Mouse (Mus musculus): ENCODE measurements around the gene Fbh1. TPM values are rescaled to one million over a fixed set of nuclear protein-coding genes. Genes with fewer than 3 reads are reported as not detected.

Gene Fbh1
- total and polyA plus RNA-seq, 3 experiments = 30.2 to 46.4 (median 35.2) TPM

GRCm38 (mm10) chr2:11797930-11798364, 20.6 kb upstream of the Fbh1 start:
- no peaks in the 10 kb centered on the region for H3K9me3 ChIP-seq (replicated peaks; ENCODE audit: low read length)
- in situ Hi-C loops (cut with MboI; ENCODE audit: low pct_ligation_motif_present, low pct_unique_long_range_greater_than_20kb, low sequenced_read_pairs) (no loop called here), dilution Hi-C loops (cut with MboI; ENCODE audit: extremely low pct_ligation_motif_present, extremely low pct_unique_long_range_greater_than_20kb, low sequenced_read_pairs) (no loop called here)
- H3K9ac ChIP-seq (ENCODE audit: insufficient read depth, low read depth) = no peak overlapping the region
- TF ChIP-seq IRF4 (IDR thresholded peaks at IDR 0.05; ENCODE audit: low read depth, low read length) (peak; percentile 71), MAFK (IDR thresholded peaks at IDR 0.05; ENCODE audit: insufficient replicate concordance, low read length) (0 out of 2 replicates have a peak, but pooled peaks have one; percentile 6), MYC (IDR thresholded peaks at IDR 0.05; ENCODE audit: low read depth, low read length) (no peak), RAD21 (IDR thresholded peaks at IDR 0.05; ENCODE audit: low read depth, low read length) (no peak), KAT2A (IDR thresholded peaks at IDR 0.05; ENCODE audit: insufficient replicate concordance, low read length) (no peak), ETS1 (conservative IDR thresholded peaks at IDR 0.05; ENCODE audit: low read depth, low read length) (peak; percentile 59), TCF12 (IDR thresholded peaks at IDR 0.05; ENCODE audit: low read depth, low read length) (no peak), RCOR1 (conservative IDR thresholded peaks at IDR 0.05; ENCODE audit: low read depth, low read length) (no peak), POLR2AphosphoS2 (IDR thresholded peaks at IDR 0.05; ENCODE audit: low read depth, low read length) (no peak), HCFC1 (IDR thresholded peaks at IDR 0.05; ENCODE audit: low read depth, low read length) (no peak), EP300 (IDR thresholded peaks at IDR 0.05; ENCODE audit: low read length) (peak; percentile 32; the same call in 1 of the 2 replicates), SMC3 (IDR thresholded peaks at IDR 0.05; ENCODE audit: low read depth, low read length) (no peak), MEF2A (IDR thresholded peaks at IDR 0.05; ENCODE audit: borderline replicate concordance, low read depth, low read length) (no peak), CHD2 (IDR thresholded peaks at IDR 0.05; ENCODE audit: low read length) (peak; percentile 39; the same call in 1 of the 2 replicates), PAX5 (IDR thresholded peaks at IDR 0.05; ENCODE audit: low read length) (no peak), JUN (IDR thresholded peaks at IDR 0.05; ENCODE audit: insufficient read depth, low read depth, low read length) (peak; percentile 51; the same call in 1 of the 2 replicates), ELF1 (IDR thresholded peaks at IDR 0.05; ENCODE audit: low read depth, low read length) (0 out of 2 replicates have a peak, but pooled peaks have one; percentile 32), JUND (conservative IDR thresholded peaks at IDR 0.05; ENCODE audit: low read depth, low read length) (peak; percentile 62)
- peaks cover 8 to 13% of the 10 kb centered on the region in 2 experiments for H3K36me3 ChIP-seq (replicated peaks in 1 of 2; ENCODE audit: control insufficient read depth in 1 of 2, insufficient read depth in 1 of 2, low read length in 1 of 2)
- no peak overlapping the region for H3K4me2 ChIP-seq (ENCODE audit: insufficient read depth, low read depth, poor library complexity, severe bottlenecking)
- H3K4me3 ChIP-seq (replicated peaks in 1 of 3; ENCODE audit: low read depth in 2 of 3, low read length in 2 of 3, poor library complexity in 1 of 3) = no peak overlapping the region
- no peaks in the 10 kb centered on the region for H3K79me2 ChIP-seq (replicated peaks; ENCODE audit: control insufficient read depth, extremely low read depth, insufficient read depth, poor library complexity, severe bottlenecking)
- H3K4me1 ChIP-seq (ENCODE audit: control insufficient read depth in 1 of 2, insufficient read depth in 2 of 2) = peaks cover 5 to 32% of the 10 kb centered on the region in 2 experiments
- DNase-seq (ENCODE audit: extremely low read depth) = peak; percentile 88
- no peak overlapping the region for H3K27ac ChIP-seq (ENCODE audit: insufficient read depth, low read depth)
- H3K27me3 ChIP-seq (replicated peaks) = no peaks in the 10 kb centered on the region

GRCm38 (mm10) chr2:11794668-11795067, 17.3 kb upstream of the Fbh1 start:
- Histone ChIP-seq H3K36me3 (replicated peaks in 1 of 2; ENCODE audit: control insufficient read depth in 1 of 2, insufficient read depth in 1 of 2, low read length in 1 of 2) (peaks cover 17 to 36% of the 10 kb centered on the region in 2 experiments), H3K27me3 (replicated peaks) (no peaks in the 10 kb centered on the region), H3K4me2 (ENCODE audit: insufficient read depth, low read depth, poor library complexity, severe bottlenecking) (no peak overlapping the region), H3K27ac (ENCODE audit: insufficient read depth, low read depth) (no peak overlapping the region), H3K4me3 (replicated peaks in 1 of 3; ENCODE audit: low read depth in 2 of 3, low read length in 2 of 3, poor library complexity in 1 of 3) (no peak overlapping the region), H3K9me3 (replicated peaks; ENCODE audit: low read length) (peaks cover 2% of the 10 kb centered on the region), H3K79me2 (replicated peaks; ENCODE audit: control insufficient read depth, extremely low read depth, insufficient read depth, poor library complexity, severe bottlenecking) (no peaks in the 10 kb centered on the region), H3K9ac (ENCODE audit: insufficient read depth, low read depth) (no peak overlapping the region), H3K4me1 (ENCODE audit: control insufficient read depth in 1 of 2, insufficient read depth in 2 of 2) (peaks cover 3 to 17% of the 10 kb centered on the region in 2 experiments; a peak in 3 of 4 replicates)
- TF ChIP-seq POLR2AphosphoS2 (IDR thresholded peaks at IDR 0.05; ENCODE audit: low read depth, low read length) (no peak), SMC3 (IDR thresholded peaks at IDR 0.05; ENCODE audit: low read depth, low read length) (peak; percentile 54), UBTF (IDR thresholded peaks at IDR 0.05; ENCODE audit: low read depth, low read length) (no peak), RAD21 (IDR thresholded peaks at IDR 0.05; ENCODE audit: low read depth, low read length) (peak; percentile 44), CTCF (conservative IDR thresholded peaks at IDR 0.05 in 1 of 2, IDR thresholded peaks at IDR 0.05 in 1 of 2; ENCODE audit: low read depth in 2 of 2, low read length in 2 of 2) (peak in 1 of 2 experiments; percentile 54; a peak in 2 of 4 replicates)
- dilution Hi-C loops (cut with MboI; ENCODE audit: extremely low pct_ligation_motif_present, extremely low pct_unique_long_range_greater_than_20kb, low sequenced_read_pairs) = no loop called here
- in situ Hi-C loops (cut with MboI; ENCODE audit: low pct_ligation_motif_present, low pct_unique_long_range_greater_than_20kb, low sequenced_read_pairs) = no loop called here
- no peak for DNase-seq (ENCODE audit: extremely low read depth)

Measured in CH12.LX (cell line).